Mouse (Mus musculus): ENCODE data around the gene Tmem183a.

The Tmem183a gene

DNA sequence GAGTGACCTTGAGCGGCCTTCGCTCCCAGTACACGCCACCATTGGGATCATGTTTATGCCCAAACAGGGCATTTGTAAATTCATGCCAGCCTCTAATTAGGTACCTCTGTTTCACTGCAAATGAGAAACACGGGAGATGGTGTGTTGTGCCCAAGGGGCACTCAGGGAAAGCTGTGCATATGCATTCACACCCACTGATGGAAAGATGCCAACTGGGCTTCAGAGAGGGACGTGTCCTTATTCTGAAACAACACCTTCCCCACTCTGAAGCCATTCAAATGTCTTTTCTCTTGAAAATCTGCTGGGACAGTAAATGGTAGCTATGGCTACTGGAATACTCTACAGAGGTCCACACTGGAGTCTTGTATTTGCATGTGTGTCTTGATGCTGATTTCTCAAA is 43.5 kb downstream of the Tmem183a start:
- no peak for DNase-seq

DNA sequence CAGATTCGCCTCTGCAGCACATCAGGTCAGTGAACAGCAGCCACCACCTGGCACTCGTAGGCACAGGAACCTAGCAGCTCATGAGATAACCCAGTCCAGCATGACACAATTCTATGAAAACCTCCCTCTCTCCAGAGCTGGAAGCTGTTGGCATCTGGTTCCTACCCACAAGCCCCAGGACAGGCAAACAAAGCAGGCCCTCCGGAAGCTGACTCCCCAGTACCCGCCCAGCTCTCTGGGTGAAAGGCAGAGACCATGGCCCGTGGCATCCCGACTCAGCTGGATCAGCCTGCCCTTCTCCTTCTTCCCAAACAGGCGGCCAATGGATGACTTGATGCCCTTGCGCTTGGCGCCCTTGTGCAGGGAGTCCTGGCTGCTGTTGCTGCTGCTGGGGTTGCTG is 45.4 kb downstream of the Tmem183a start:
- DNase-seq = no peak

DNA sequence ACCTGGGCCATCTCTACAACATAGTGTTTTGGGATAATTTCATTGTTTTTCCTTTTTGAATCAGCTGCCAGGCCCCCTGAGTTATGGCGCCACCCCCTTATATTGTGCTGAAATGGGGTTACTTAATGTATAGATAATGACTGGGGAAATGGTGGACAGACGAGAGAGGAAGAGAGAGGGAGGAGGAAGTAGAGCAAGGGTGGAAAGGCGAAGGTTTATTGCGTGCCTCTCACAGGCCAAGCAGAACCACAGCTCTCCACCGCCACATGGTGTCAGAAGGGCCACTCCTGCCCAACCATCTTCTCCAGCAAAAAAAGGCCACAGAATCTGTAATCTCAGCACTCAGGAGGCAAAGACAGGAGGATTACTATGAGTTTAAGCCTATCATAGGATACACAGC is 46.6 kb downstream of the Tmem183a start:
- no peak for DNase-seq

DNA sequence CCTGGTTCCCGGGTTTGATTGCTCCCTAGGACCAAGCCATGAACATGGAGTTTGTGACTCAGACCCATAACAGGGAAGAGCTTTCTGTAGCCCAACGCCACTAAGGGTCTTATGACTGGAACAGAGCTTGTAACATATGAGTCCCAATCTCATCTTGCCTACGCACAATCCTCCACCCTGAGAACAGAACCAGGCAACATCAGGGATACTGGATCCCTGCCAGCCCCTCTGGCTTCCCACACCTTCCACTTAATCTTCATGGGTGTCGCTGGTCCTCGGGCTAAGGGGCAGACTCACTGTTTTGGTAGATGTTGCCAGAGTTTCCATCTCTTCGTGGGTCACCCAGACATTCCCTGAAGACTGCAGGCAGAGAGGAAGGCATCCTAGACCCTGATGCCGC is 50.0 kb downstream of the Tmem183a start:
- DNase-seq = no peak

DNA sequence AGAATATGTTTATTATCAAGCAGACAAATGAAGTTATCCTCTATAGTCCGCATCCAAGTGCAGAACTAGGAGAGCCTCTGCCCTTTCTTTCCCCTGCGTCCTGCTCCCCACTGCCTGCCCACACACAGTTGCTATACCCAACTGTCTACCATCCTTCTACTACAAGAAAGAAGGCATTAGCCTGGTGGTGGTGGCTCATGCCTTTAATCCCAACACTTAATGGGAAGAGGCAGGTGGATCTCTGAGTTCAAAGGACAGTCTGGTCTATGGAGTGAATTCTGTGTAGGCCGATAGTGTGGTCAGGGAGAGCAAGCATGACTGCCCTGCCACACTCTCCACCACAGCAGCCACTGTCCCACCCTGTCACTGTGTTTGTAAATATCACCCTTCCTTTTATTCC is 51.0 kb downstream of the Tmem183a start:
- DNase-seq = no peak

DNA sequence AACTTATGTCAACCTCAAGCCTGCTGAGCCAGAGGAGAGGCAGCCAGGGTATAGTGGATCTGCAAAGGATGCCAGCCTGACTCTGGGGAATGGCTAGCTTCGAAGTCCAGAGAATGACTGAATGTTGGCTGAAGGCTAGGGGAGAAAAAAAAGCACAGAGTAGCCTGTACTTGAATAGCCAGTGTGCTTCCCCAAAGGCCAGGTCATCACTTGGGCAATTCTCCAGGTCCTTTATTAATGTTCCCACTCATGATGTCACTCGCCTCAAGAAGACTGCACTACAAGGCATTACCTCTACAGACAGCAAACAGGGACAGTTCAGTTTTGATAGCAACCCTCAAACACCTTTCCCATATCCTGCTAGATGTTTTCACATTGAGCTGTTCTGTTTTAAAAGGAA is 51.5 kb downstream of the Tmem183a start:
- DNase-seq = no peak

DNA sequence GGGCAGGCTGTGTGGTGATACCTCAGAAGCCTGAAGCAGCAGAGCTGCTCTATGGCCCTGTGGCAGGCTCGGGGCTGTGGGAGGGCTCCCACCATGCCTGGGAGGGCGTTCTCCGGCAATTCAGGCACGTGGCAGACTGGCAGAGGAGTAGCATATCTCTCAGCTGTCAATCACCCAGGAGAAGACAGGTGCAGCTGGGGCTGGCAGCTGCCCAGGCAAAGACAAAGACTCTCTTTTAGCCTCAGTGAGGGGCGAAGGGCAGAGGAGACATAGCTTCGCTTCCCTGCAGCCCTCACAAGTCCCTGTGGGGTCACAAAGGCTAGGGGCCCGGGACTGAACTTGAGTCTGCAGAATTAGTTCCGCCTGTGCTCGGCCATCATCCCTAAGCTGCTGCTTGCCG is 54.4 kb downstream of the Tmem183a start:
- no peak for DNase-seq

DNA sequence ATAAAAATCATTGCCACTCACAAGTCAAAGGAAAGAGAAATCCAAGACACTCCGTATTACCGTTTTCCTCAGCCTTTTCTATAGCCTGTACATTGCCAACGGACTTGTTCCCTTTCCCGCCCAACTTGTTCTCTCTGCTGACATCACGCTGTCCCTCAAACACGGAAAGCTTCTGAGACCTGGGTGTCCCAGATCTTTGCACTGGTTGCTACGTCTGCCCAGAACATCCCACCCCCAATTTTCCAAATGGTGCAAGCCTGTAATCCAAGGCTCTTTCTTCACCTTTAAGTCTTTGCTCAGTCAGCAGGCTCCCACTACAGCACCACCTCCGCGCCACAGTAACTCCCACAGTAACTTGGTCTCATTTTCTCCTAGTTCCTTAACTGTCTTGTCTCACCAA is 56.8 kb downstream of the Tmem183a start:
- no peak for DNase-seq

DNA sequence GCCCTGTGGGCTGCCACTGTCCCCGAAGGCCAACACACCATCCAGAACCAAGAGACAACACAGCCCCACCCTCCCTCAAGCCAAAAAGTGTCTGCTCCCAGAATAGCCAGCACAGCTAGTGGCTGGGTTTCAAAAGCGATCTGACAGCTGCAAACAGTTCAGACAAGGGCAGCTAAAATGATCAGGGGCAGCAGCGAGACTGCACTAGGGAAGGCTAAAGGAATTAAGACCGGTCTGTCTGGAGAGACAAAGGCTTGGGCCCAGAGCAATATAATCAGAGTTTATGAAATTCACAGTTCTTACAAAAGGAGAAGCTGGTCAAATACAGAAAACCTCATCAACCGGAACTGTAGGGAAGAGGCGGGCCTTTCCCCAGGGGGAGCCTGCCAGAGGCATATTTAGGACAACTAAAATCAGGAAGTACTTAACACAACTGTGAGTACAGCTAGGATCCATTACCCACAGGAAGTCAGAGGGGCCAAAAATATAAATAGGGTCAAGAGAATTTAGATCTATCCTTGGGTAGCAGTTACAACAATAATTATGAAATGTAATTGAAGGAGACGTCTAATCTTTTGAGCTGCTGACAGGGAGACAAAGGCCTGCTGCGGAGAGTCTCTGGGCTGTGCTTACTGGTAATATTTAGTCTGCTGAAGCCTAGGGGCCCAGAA is 59.1 kb downstream of the Tmem183a start:
- peak; percentile 43 for DNase-seq

DNA sequence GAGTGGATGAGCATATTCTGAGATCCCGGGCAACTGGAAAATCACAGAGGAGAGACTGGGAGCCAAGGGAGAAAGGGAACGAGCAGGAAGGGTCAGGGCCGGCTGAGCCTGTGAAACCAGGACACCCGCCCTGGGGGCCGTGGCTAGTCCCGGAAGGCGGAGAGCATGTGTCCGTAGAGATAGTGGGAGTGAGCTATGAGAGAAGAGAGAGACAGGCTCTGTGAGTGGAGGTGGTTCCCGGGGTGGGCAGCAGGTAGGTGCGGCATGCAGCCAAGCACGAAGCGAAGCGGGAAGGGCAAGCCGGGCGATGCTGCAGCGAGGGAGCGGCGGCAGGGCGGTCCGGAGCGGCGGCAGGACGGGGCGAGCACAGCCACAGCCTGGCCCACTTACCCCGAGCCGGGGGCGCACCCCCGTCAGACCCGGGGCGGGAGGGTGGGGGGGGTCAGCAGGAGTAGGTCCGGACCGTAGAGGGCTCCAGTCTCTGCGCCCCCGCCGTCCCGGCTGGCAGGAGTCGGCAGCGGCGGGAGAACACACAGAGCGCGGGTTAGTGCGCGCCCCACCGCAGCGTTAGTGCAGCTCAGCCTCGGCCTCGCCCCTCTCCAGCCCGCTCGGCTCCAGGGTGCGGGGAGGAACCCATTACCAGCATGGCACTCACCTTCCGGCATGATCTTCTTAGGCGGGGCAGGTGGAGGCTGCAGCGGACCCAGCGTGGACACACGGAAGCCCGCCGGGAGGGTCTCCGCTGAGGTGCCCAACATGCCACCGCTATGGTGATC is 63.0 kb downstream of the Tmem183a start:
- peak; percentile 68 for DNase-seq

DNA sequence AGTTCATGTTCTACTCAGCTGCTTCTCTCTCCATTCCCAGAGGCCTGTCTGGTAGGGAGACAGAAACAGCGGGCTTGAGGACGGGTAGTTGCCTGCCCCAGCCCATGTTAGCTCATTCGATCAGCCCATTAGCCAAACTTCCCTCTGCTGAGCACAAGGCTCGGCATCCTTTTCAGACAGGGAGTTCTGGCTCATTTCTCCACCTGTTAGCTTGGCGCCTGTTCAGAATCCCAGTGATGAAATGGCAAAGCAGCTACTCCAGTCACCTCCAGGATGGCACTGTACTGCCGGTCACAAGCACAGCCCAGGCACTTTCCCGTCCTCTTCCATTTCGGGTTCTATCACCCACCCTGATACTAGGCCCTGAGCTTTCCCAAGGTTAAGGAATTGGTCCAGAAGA is 64.5 kb downstream of the Tmem183a start:
- no peak for DNase-seq

All from embryo, embryonic 11 days (tissue).